Mouse (Mus musculus) myocyte (in vitro differentiated cells): ENCODE data around the gene Rdh9.

ENCODE experiments used
- CEBPB ChIP-seq: IDR thresholded peaks from 2 replicates; pipeline ENCODE4 v1.6.1; 2011; ENCODE audit warnings: mild to moderate bottlenecking, moderate library complexity; ENCODE audit not compliant: poor library complexity, insufficient read depth, severe bottlenecking
- E2F4 ChIP-seq: IDR thresholded peaks from one replicate; pipeline ENCODE4 v1.6.1; 2011; ENCODE audit warnings: mild to moderate bottlenecking, control low read depth, moderate library complexity; ENCODE audit not compliant: insufficient read depth
- MAX ChIP-seq: IDR thresholded peaks from one replicate; pipeline ENCODE4 v1.6.1; 2011; ENCODE audit warnings: low read depth, mild to moderate bottlenecking, control low read depth
- MYOD1 ChIP-seq, 3 experiments: IDR thresholded peaks; one replicate each; pipeline ENCODE4 v1.6.1; 2011; ENCODE audit warnings: control low read depth in 2 of 3, low read depth in 2 of 3, mild to moderate bottlenecking in 2 of 3, moderate library complexity in 1 of 3; ENCODE audit not compliant: insufficient read length in 2 of 3, control insufficient read depth in 1 of 3
- MYOG ChIP-seq, 3 experiments: IDR thresholded peaks; one replicate each; pipeline ENCODE4 v1.6.1; 2011; ENCODE audit warnings: control low read depth in 2 of 3, low read depth in 2 of 3, mild to moderate bottlenecking in 2 of 3; ENCODE audit not compliant: insufficient read length in 2 of 3, control insufficient read depth in 1 of 3, insufficient read depth in 1 of 3
- POLR2A ChIP-seq: IDR thresholded peaks from one replicate; pipeline ENCODE4 v1.6.1; 2011; ENCODE audit warnings: low read depth, mild to moderate bottlenecking, control low read depth, moderate library complexity; ENCODE audit not compliant: insufficient read length
- POLR2AphosphoS2 ChIP-seq: IDR thresholded peaks from one replicate; pipeline ENCODE4 v1.6.1; 2011; ENCODE audit warnings: low read depth, control low read depth; ENCODE audit not compliant: insufficient read length
- TCF12 ChIP-seq: IDR thresholded peaks from one replicate; pipeline ENCODE4 v1.6.1; 2011; ENCODE audit warnings: mild to moderate bottlenecking, control low read depth; ENCODE audit not compliant: poor library complexity, insufficient read depth, severe bottlenecking
- USF1 ChIP-seq: IDR thresholded peaks from one replicate; pipeline ENCODE4 v1.6.1; 2011; ENCODE audit warnings: low read depth, mild to moderate bottlenecking, control low read depth, moderate library complexity

DNA sequence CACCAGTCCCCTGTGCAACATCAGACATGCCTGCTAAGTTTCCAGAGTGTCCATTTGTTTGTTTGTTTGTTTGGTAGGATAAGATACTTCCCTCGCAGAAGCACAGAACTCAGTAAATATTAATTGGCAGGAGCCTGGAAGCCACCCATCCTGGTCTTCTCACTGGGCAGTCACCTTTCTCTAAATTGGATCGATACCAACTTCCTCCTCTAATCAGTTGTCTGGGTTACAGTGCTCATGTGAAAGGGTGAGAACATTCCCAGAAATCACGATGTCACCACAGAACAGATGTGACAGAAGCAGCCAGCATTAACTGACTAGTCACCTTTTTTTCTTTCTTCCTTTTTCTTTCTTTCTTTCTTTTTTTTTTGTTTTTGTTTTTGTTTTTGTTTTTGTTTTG is 20.9 kb upstream of the Rdh9 start:
- TF ChIP-seq MAX (no peak), POLR2A (no peak), TCF12 (no peak), POLR2AphosphoS2 (no peak), MYOD1 (IDR thresholded peaks at IDR 0.05; ENCODE audit: control insufficient read depth in 1 of 3, insufficient read length in 2 of 3, low read depth in 2 of 3) (no peak), USF1 (no peak), MYOG (IDR thresholded peaks at IDR 0.05; ENCODE audit: control insufficient read depth in 1 of 3, insufficient read depth in 1 of 3, insufficient read length in 2 of 3, low read depth in 2 of 3) (no peak), CEBPB (no peak), E2F4 (no peak)
